Mouse (Mus musculus) G1E (cell line): ENCODE results near the gene 1700029H14Rik.

ENCODE experiments used
- CTCF ChIP-seq: IDR thresholded peaks from 2 replicates; pipeline ENCODE4 v1.5.1; 2012; ENCODE audit warnings: low read depth, low read length, inconsistent platforms, mixed read lengths
- POLR2AphosphoS5 ChIP-seq: IDR thresholded peaks from 2 replicates; pipeline ENCODE4 v1.6.1; 2012; ENCODE audit warnings: low read depth, low read length, inconsistent platforms; ENCODE audit not compliant: insufficient replicate concordance

GRCm38 (mm10) chr8:13577869-13578268 lies 15.6 kb upstream of the 1700029H14Rik start:
- no peak for TF ChIP-seq CTCF
- TF ChIP-seq POLR2AphosphoS5, result no peak
